Mouse (Mus musculus): ENCODE results near the gene C2cd4b.

DNA sequence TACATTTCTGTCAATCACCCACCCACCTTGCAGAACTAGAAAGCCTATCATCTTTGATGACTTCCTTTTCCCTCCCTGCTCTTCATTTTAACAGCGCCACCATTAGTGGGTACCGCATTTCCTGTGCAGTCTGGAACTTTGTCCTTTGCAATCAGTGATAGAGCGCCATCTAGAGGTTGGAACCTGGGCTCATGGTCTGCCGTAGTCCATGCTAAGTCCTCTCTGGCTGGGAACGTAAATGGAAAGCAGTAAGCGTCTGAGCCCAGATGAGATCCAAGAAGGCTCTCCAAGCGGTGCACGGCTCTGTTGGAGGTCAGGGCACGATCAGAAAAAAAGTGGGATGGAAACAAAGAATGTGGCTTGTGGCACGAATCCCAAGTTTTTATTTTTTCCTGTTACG, 23.8 kb upstream of the C2cd4b start:
- TF ChIP-seq EP300 (IDR thresholded peaks at IDR 0.05; ENCODE audit: low read depth) (no peak), CTCF (IDR thresholded peaks at IDR 0.05; ENCODE audit: low read depth) (peak; percentile 71)
